Mouse (Mus musculus) embryonic facial prominence, embryonic 12.5 days (tissue): Measurements from ENCODE around the gene Olfr453. TPM values are rescaled to one million over a fixed set of nuclear protein-coding genes. Genes with fewer than 3 reads are reported as not detected.

ENCODE experiments used
- ATAC-seq: fragments of 200-750 bp; cut with Nextera tagmentation; 2 replicates; pipeline ENCODE4 v1.8.0; 2017; ENCODE audit not compliant: insufficient number of reproducible peaks, insufficient read depth, low FRiP score, low TSS enrichment
- H3K27ac ChIP-seq: fragments of 300-500 bp; sonication (generic); 2 replicates; pipeline ENCODE4 v1.5.1; 2016; ENCODE audit warnings: mild to moderate bottlenecking
- H3K27me3 ChIP-seq: fragments of 300-500 bp; sonication (generic); 2 replicates; pipeline ENCODE4 v1.6.1; 2016; ENCODE audit warnings: mild to moderate bottlenecking, moderate library complexity
- H3K36me3 ChIP-seq: fragments of 300-500 bp; sonication (generic); 2 replicates; pipeline ENCODE4 v1.6.1; 2016; ENCODE audit warnings: mild to moderate bottlenecking
- H3K4me1 ChIP-seq: fragments of 300-500 bp; sonication (generic); 2 replicates; pipeline ENCODE4 v1.6.1; 2016
- H3K4me2 ChIP-seq: fragments of 300-500 bp; sonication (generic); replicated peaks from 2 replicates; pipeline ENCODE4 v1.6.1; 2016; ENCODE audit warnings: mild to moderate bottlenecking, moderate library complexity
- H3K4me3 ChIP-seq: fragments of 300-500 bp; sonication (generic); 2 replicates; pipeline ENCODE4 v1.5.1; 2016; ENCODE audit warnings: mild to moderate bottlenecking
- H3K9ac ChIP-seq: fragments of 300-500 bp; sonication (generic); 2 replicates; pipeline ENCODE4 v1.6.1; 2016; ENCODE audit warnings: mild to moderate bottlenecking, moderate library complexity
- H3K9me3 ChIP-seq: fragments of 300-500 bp; sonication (generic); 2 replicates; pipeline ENCODE4 v1.6.1; 2016; ENCODE audit warnings: mild to moderate bottlenecking, moderate library complexity
- WGBS: fragments of 180-500 bp; shearing (Covaris S2); methylation state at CpG from one replicate; pipeline ENCODE4 v1.1.7; 2016; 5-methylcytosine and 5-hydroxymethylcytosine counted together
- polyA plus RNA-seq: library from polyadenylated mRNA; unstranded; fragments of >200 nt; fragmentation: Nextera tagmentation; extraction: Ambion mirVana; gene quantifications from 2 replicates; pipeline ENCODE4 v1.2.1, GENCODE M21; 2016

Gene Olfr453
- polyA plus RNA-seq, 1 experiment from 2014 or later, result not detected

DNA sequence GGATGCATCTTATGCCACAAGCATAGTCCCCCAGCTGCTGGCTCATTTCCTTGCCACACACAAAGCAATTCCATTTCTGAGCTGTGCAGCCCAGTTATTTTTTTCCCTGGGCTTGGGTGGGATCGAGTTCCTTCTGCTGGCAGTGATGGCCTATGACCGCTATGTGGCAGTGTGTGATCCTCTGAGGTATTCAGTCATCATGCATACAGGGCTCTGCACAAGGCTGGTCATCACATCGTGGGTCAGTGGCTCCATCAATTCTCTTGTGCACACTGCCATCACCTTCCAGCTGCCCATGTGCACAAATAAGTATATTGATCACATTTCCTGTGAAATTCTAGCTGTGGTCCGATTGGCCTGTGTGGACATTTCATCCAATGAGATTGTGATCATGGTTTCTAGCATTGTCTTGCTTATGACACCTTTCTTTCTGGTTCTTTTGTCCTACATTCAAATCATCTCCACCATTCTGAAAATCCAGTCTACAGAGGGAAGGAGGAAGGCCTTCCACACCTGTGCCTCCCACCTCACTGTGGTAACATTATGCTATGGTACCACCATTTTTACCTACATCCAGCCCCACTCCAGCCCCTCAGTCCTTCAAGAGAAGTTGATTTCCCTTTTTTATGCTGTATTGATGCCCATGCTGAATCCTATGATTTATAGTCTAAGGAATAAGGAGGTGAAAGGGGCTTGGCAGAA is 51.2 kb downstream of the Olfr453 start:
- WGBS, result 51% methylated on average over 4 of the region's 4 CpGs
- ATAC-seq, result 0 out of 2 replicates have a peak, but pooled peaks have one; percentile 41

DNA sequence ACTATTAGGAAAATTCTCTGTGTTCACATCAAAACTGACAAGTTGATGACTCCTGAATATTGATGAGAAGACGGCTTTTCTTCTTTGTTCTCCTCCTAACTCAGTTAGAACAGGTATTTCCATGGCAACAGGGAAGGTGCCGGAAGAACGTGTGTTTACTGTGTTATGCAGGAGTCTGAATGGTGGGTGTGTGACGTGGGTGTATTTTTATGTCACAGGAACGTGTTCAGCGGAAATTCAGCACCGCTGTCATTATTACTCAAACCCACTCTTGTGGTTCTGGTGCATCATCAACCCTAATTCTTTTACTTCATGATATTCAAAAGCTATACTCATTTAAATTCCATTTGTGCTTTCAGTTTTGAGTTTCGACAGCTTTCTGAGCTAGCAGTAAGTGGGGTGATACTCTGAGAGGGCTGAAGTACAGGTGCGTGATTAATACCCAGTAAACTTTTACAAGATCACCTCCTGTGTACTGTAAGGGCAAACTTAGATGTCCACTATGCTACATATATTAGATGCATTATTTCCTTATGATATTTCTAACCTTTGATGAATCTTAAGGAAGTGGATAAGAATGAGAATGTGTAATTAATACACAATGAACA is 51.9 kb downstream of the Olfr453 start:
- Histone ChIP-seq H3K4me1 (no peaks in the 10 kb centered on the region), H3K4me2 (no peak overlapping the region), H3K27ac (no peak overlapping the region), H3K27me3 (no peaks in the 10 kb centered on the region), H3K4me3 (no peak overlapping the region), H3K9me3 (no peaks in the 10 kb centered on the region), H3K9ac (no peak overlapping the region), H3K36me3 (no peaks in the 10 kb centered on the region)
- ATAC-seq, result no peak
- WGBS, result 81% methylated on average over 9 of the region's 9 CpGs

More for the DNA sequence above, 51.2 kb downstream of the Olfr453 start:
- Histone ChIP-seq H3K4me3 (no peak overlapping the region), H3K4me2 (no peak overlapping the region), H3K36me3 (no peaks in the 10 kb centered on the region), H3K4me1 (no peaks in the 10 kb centered on the region), H3K27me3 (no peaks in the 10 kb centered on the region), H3K27ac (no peak overlapping the region), H3K9me3 (no peaks in the 10 kb centered on the region), H3K9ac (no peak overlapping the region)

DNA sequence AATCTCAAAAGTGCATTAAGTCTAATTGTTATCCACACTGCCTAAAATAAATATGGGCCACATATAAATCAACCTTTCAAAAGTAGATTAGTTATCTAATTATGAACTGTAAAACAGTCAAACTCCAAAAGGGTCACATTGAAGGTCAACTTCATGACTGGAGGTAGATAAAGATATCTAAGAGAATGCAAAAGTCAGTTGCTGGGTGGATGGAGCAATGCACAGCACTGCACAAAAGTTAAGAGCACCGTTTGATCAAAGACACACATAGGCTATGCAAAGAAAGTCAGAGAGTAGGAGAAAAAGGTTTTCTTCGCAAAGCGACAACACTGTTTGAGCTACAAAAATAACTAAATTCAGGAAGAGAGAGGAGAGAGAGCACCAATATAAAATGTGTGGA is 55.8 kb downstream of the Olfr453 start:
- Histone ChIP-seq H3K9me3 (no peaks in the 10 kb centered on the region), H3K4me1 (no peaks in the 10 kb centered on the region), H3K4me2 (no peak overlapping the region), H3K36me3 (no peaks in the 10 kb centered on the region), H3K4me3 (no peak overlapping the region), H3K27ac (no peak overlapping the region), H3K9ac (no peak overlapping the region), H3K27me3 (no peaks in the 10 kb centered on the region)
- no peak for ATAC-seq
- WGBS, result 89% methylated on average over 3 of the region's 3 CpGs

Other genes with a start within 250 kb of the Olfr453 start
- not detected in 2 replicates for gene Olfr455, start 191.8 kb upstream of the Olfr453 start, polyA plus RNA-seq
- gene Tcaf3, start 141.7 kb upstream of the Olfr453 start, polyA plus RNA-seq, result not detected in 2 replicates
- gene Tcaf2, start 94.1 kb upstream of the Olfr453 start, polyA plus RNA-seq, result 5.8 and 6.6 TPM in 2 replicates
- 102 and 106 TPM in 2 replicates for gene Tcaf1, start 29.3 kb upstream of the Olfr453 start, polyA plus RNA-seq
- gene Olfr38, start 17.0 kb downstream of the Olfr453 start, polyA plus RNA-seq, result not detected in 2 replicates
- not detected in 2 replicates for gene Olfr452, start 45.7 kb downstream of the Olfr453 start, polyA plus RNA-seq
- gene Olfr450, start 72.6 kb downstream of the Olfr453 start, polyA plus RNA-seq, result not detected in 2 replicates
- not detected in 2 replicates for gene Olfr449, start 95.0 kb downstream of the Olfr453 start, polyA plus RNA-seq
- gene Olfr448, start 151.1 kb downstream of the Olfr453 start, polyA plus RNA-seq, result not detected in 2 replicates
- not detected in 2 replicates for gene Olfr447, start 169.5 kb downstream of the Olfr453 start, polyA plus RNA-seq
- not detected in 2 replicates for gene Olfr446, start 182.0 kb downstream of the Olfr453 start, polyA plus RNA-seq
- not detected in 2 replicates for gene Olfr444, start 209.7 kb downstream of the Olfr453 start, polyA plus RNA-seq